Mouse (Mus musculus) heart, postnatal 0 days (tissue): Measurements from ENCODE around the gene Prkag2.

Experiments
- CTCF ChIP-seq: IDR thresholded peaks from 2 replicates; pipeline ENCODE4 v1.5.1; 2016; ENCODE audit warnings: antibody characterized with exemption, control low read depth, low read depth
- EP300 ChIP-seq: IDR thresholded peaks from 2 replicates; pipeline ENCODE4 v1.6.1; 2016; ENCODE audit warnings: antibody characterized with exemption, low read depth

DNA sequence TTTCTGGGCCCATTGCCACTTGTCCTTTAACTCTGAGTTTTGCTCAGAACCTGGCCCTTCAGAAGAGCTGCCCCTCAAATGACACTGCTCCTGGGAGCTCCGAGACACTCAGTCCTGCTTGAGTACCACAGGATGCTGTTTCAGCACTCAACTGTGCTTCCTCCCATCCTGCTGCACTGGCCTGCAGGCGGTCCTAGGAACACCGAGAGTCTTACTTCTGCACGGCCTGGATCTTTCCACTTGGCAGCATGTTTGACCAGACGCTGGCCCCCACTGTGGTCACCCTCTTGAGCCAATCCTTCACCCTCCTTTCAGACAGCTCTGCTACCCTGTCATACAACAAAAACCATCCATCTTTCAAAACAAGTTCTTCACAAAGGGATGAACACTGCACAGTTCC, 110.0 kb downstream of the Prkag2 start:
- TF ChIP-seq CTCF (no peak), EP300 (no peak)
